ENCODE assay signal across 8 mouse cellular contexts in the genomic region with DNA sequence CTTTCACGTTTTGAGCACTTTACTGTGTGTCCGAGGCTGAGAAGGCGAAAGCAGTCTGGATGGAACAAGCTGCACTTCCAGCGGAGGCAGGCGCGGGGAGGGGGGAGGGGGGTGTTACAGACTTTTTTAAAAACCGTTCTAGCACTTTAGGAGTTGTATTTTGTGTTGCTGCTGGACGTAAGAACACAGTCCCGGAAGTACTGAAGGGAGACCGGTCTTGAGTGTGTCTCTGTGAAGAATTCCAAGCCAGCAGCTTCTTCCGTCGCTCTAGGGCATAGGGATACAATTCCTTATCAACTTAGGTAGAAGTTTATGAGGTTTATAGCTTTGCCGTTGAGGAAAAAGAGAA.
A peak's percentile ranks its signal among the peaks of the same experiment; 100 is the strongest.
DNase-seq lines count a peak whose midpoint lies in the region; ATAC-seq lines count a peak whose summit lies in the region.

No protein-coding gene starts in this region.

- H3K9ac ChIP-seq in forebrain, embryonic 12.5 days = peak overlapping the region; percentile 69
- peak overlapping the region; percentile 54 for H3K9ac ChIP-seq in neural tube, embryonic 12.5 days

- peak; percentile 13 for DNase-seq in embryo, embryonic 10 days (ENCODE audit: low spot score)
- DNase-seq in embryo, embryonic 9.5 days (ENCODE audit: extremely low spot score) = no peak
- peak; percentile 26 for DNase-seq in CD4-positive, CD25-positive, alpha-beta regulatory T cell, adult 2 months (ENCODE audit: low read depth, low spot score)
- DNase-seq in limb, embryonic 10.5 days (ENCODE audit: low spot score) = peak; percentile 29
- no peak for DNase-seq in natural killer cell, adult 2 months (ENCODE audit: low spot score in 2 of 2)
- no peak for DNase-seq in spleen, postnatal 36 days (ENCODE audit: low spot score in 2 of 2)

- peak; percentile 34; the same call in 1 of the 2 replicates for ATAC-seq in forebrain, embryonic 12.5 days (ENCODE audit: low FRiP score)
- peak; percentile 23; the same call in 1 of the 2 replicates for ATAC-seq in neural tube, embryonic 12.5 days (ENCODE audit: low FRiP score, low read depth)

- no peaks in the 10 kb centered on the region for H3K36me3 ChIP-seq in forebrain, embryonic 12.5 days (replicated peaks)
- H3K36me3 ChIP-seq in limb, embryonic 10.5 days = no peaks in the 10 kb centered on the region
- H3K36me3 ChIP-seq in neural tube, embryonic 12.5 days = no peaks in the 10 kb centered on the region

- WGBS in forebrain, embryonic 12.5 days = 14% methylated on average over 13 of the region's 13 CpGs
- WGBS in limb, embryonic 10.5 days = 8% methylated on average over 13 of the region's 13 CpGs
- 17% methylated on average over 13 of the region's 13 CpGs for WGBS in neural tube, embryonic 12.5 days

- H3K27ac ChIP-seq in forebrain, embryonic 12.5 days = peak overlapping the region; percentile 84
- H3K27ac ChIP-seq in limb, embryonic 10.5 days = peak overlapping the region; percentile 78
- no peak overlapping the region for H3K27ac ChIP-seq in neural tube, embryonic 12.5 days

- peaks cover 32% of the 10 kb centered on the region for H3K27me3 ChIP-seq in forebrain, embryonic 12.5 days
- peaks cover 84% of the 10 kb centered on the region for H3K27me3 ChIP-seq in limb, embryonic 10.5 days (ENCODE audit: low read depth, poor library complexity, severe bottlenecking)
- peaks cover 10% of the 10 kb centered on the region; the same call in 1 of the 2 replicates for H3K27me3 ChIP-seq in neural tube, embryonic 12.5 days (replicated peaks)

- no peaks in the 10 kb centered on the region for H3K9me3 ChIP-seq in forebrain, embryonic 12.5 days
- no peaks in the 10 kb centered on the region for H3K9me3 ChIP-seq in limb, embryonic 10.5 days (replicated peaks)
- no peaks in the 10 kb centered on the region for H3K9me3 ChIP-seq in neural tube, embryonic 12.5 days

- peaks cover 15% of the 10 kb centered on the region; the same call in 1 of the 2 replicates for H3K4me1 ChIP-seq in forebrain, embryonic 12.5 days
- H3K4me1 ChIP-seq in limb, embryonic 10.5 days = peaks cover 9% of the 10 kb centered on the region; the same call in 1 of the 2 replicates
- 0 out of 2 replicates have a peak, but pooled peaks cover 9% of the 10 kb centered on the region for H3K4me1 ChIP-seq in neural tube, embryonic 12.5 days

- peak overlapping the region; percentile 56 for H3K4me3 ChIP-seq in forebrain, embryonic 12.5 days (replicated peaks)
- peak overlapping the region; percentile 57 for H3K4me3 ChIP-seq in limb, embryonic 10.5 days
- peak overlapping the region; percentile 49 for H3K4me3 ChIP-seq in neural tube, embryonic 12.5 days

- peak overlapping the region; percentile 56 for H3K4me2 ChIP-seq in forebrain, embryonic 12.5 days
- peak overlapping the region; percentile 64 for H3K4me2 ChIP-seq in neural tube, embryonic 12.5 days (replicated peaks)

Comparison
In these comparisons a context has a peak if more than half of its experiments do, and no peak if none do; other contexts are left out.
1. DNase-seq: peak in embryo, embryonic 10 days (single experiment), CD4-positive, CD25-positive, alpha-beta regulatory T cell, adult 2 months (single experiment) and limb, embryonic 10.5 days (single experiment); none in embryo, embryonic 9.5 days (single experiment), natural killer cell, adult 2 months (0 of 2) and spleen, postnatal 36 days (0 of 2).
2. Peak in every context shown above with its lines, with median percentiles within 50 percentile points of each other: H3K4me3 ChIP-seq.